Mouse (Mus musculus) cerebellum, adult 11 months (tissue): ENCODE measurements around the gene Chrnb4.

Source experiments
- DNase-seq: peaks from one replicate; pipeline ENCODE4 v3.0.0; 2022

The Chrnb4 gene

GRCm38 (mm10) chr9:55023326-55023725, 25.3 kb downstream of the Chrnb4 start:
- DNase-seq: no peak

GRCm38 (mm10) chr9:55016926-55017325, 31.7 kb downstream of the Chrnb4 start:
- no peak for DNase-seq

- DNase-seq: no peak
Measured at GRCm38 (mm10) chr9:55010588-55011350, 37.8 kb downstream of the Chrnb4 start.

- no peak for DNase-seq
Measured at GRCm38 (mm10) chr9:55009692-55010091, 38.9 kb downstream of the Chrnb4 start.

- DNase-seq: no peak
Measured at GRCm38 (mm10) chr9:55003609-55004008, 45.0 kb downstream of the Chrnb4 start.

GRCm38 (mm10) chr9:54995645-54996044, 52.9 kb downstream of the Chrnb4 start:
- DNase-seq: no peak

GRCm38 (mm10) chr9:54994381-54994780, 54.2 kb downstream of the Chrnb4 start:
- DNase-seq: no peak

GRCm38 (mm10) chr9:54990362-54990761, 58.2 kb downstream of the Chrnb4 start:
- DNase-seq: no peak

GRCm38 (mm10) chr9:54982401-54982800, 66.2 kb downstream of the Chrnb4 start:
- no peak for DNase-seq

- DNase-seq: no peak
Measured at GRCm38 (mm10) chr9:54981291-54982191, 67.0 kb downstream of the Chrnb4 start.

- no peak for DNase-seq
Measured at GRCm38 (mm10) chr9:54980674-54981073, 67.9 kb downstream of the Chrnb4 start, which contains the start of gene Chrna5. Gene Chrna5, plus strand, starts transcription at chr9:54980880.
